Mouse (Mus musculus) liver, postnatal 0 days (tissue): Measurements from ENCODE around the gene Dmrtc2.

ENCODE experiments used
- CTCF ChIP-seq: sonication (generic); IDR thresholded peaks from 2 replicates; pipeline ENCODE4 v1.5.1; 2016; ENCODE audit warnings: antibody characterized with exemption, low read depth
- EP300 ChIP-seq: IDR thresholded peaks from 2 replicates; pipeline ENCODE4 v1.6.1; 2016; ENCODE audit warnings: antibody characterized with exemption, low read depth, mild to moderate bottlenecking

GRCm38 (mm10) chr7:24841009-24841408, 28.8 kb upstream of the Dmrtc2 start:
- no peak for TF ChIP-seq CTCF
- TF ChIP-seq EP300 = no peak
